Mouse (Mus musculus): ENCODE measurements around the gene Klhl26. TPM values are rescaled to one million over a fixed set of nuclear protein-coding genes. Genes with fewer than 3 reads are reported as not detected.

Gene Klhl26
- polyA plus RNA-seq, 1 experiment from 2014 or later, result 29.6 TPM

DNA sequence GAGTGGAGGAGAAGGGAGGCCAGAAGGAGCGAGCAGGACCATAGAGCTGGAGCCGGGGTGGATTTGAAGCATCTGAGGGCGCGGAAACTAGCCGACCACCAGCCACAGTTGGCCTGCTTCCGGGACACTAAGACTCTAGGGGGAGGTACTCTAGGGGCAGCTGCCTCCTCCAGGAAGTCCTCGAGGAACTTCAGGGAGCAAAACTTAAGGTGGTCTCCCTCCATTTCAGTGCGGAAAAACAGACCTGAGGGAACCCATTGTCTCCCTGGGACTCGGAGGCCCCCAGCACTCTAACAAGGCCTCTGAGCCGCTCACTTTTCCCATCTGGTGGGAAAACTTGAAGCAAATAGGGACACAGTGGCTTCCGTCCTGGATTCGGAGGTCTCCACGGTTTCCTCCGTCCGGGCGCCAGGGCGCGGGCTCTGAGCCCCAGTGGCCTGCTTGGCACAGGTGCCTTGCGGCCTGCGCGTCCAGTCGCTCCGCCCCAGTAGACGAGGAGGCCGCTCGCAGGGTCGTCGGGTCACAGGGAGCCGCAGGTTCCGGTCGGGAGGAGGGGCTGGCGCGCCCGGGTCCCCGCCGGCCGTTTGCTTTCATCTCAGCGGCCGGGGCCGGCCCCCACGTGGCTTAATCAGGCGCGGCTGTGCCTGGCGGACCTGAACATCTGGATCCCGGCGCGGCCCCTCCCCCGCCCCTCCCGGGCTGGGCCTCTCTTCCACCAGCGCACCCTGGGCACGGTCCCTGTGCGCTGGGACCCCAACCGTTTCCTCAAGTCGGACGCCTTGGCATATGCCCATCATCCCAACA is 11.4 kb upstream of the Klhl26 start:
- H3K4me3 ChIP-seq, result peak overlapping the region; percentile 30
- H3K4me1 ChIP-seq, result peaks cover 65% of the 10 kb centered on the region
- no peak for ATAC-seq (ENCODE audit: insufficient number of reproducible peaks, insufficient read depth, low FRiP score, low TSS enrichment)
- H3K27me3 ChIP-seq, result peaks cover 80% of the 10 kb centered on the region
- H3K4me2 ChIP-seq (replicated peaks), result peak overlapping the region; percentile 72
- no peaks in the 10 kb centered on the region for H3K9me3 ChIP-seq
- no peaks in the 10 kb centered on the region for H3K36me3 ChIP-seq
- H3K9ac ChIP-seq, result peak overlapping the region; percentile 17; the same call in 1 of the 2 replicates
- 3% methylated on average over 55 of the region's 55 CpGs for WGBS
- peak overlapping the region; percentile 4; the same call in 1 of the 2 replicates for H3K27ac ChIP-seq

DNA sequence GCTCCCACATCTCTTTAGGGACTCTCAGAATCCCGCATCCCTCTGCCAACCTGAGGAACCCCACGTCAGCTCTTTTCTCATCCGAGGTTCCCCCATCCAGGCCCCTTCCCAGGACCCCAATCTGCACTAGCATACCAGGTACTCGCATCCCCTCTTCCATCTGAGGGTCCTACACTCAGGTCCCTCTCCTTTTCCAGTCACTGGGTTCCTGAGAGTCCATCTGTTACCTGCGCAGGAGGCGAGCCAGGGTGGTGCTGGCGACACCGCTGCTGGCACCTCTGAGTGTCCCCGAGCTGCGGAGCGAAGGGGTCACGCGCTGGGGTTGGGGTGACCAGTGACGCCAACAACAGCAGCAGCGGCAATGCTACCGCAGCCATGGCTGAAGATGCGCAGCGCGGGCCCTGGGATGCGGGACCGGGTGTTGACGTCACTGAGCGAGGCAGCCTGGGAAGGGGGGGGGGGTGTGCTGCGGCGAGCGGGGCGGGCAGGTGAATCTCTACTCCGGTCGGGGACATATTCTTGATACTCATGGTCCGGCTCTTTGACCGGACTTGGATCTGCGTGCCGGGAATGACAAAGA is 10.3 kb upstream of the Klhl26 start, which contains the start of gene Tmem59l:
Gene Tmem59l, minus strand, starts transcription at position 418 of the 580 bp plus-strand sequence.
- 5% methylated on average over 33 of the region's 33 CpGs for WGBS
- Histone ChIP-seq H3K4me2 (replicated peaks) (peak within 1 kb of the TSS; percentile 72), H3K4me1 (peaks cover 55% of the 10 kb centered on the region)

DNA sequence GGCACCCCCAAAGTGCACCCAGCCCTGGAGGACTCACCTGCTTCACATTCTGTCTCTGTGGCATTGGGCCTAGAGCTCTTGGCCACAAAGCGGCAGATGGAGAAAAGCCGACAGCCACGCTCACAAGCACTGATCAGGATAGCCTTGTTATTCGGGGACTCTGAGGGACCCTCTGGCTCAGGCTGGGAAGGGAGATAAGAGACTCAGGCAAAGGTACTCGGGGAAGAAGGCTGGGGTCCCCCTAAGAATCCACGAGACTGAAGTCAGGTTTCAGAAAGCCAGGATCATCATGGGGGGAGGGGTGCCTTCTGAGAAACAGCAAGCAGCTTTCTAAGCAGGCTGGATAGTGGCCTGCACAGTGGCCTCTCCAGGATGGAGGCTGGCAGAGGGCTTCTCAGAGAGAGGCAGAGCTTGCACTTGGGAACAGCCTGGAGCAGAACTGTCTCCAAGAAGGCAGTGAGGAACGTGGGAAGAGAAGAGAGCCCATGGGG is 9.5 kb upstream of the Klhl26 start:
- 42% methylated on average over 7 of the region's 7 CpGs for WGBS
- Histone ChIP-seq H3K27me3 (peaks cover 65% of the 10 kb centered on the region), H3K4me1 (peaks cover 47% of the 10 kb centered on the region), H3K4me3 (no peak overlapping the region), H3K9ac (no peak overlapping the region), H3K36me3 (no peaks in the 10 kb centered on the region), H3K9me3 (no peaks in the 10 kb centered on the region), H3K27ac (no peak overlapping the region), H3K4me2 (replicated peaks) (0 out of 2 replicates have a peak overlapping the region, but pooled peaks have one; percentile 72)
- no peak for ATAC-seq (ENCODE audit: insufficient number of reproducible peaks, insufficient read depth, low FRiP score, low TSS enrichment)

More for the DNA sequence above, 10.3 kb upstream of the Klhl26 start, which contains the start of gene Tmem59l:
- H3K9ac ChIP-seq, result peak within 1 kb of the TSS; percentile 38
- peak within 1 kb of the TSS; percentile 39 for H3K4me3 ChIP-seq
- no peak for ATAC-seq (ENCODE audit: insufficient number of reproducible peaks, insufficient read depth, low FRiP score, low TSS enrichment)
- H3K27ac ChIP-seq, result peak within 1 kb of the TSS; percentile 4; the same call in 1 of the 2 replicates
- no peaks in the 10 kb centered on the region for H3K36me3 ChIP-seq
- H3K9me3 ChIP-seq, result no peaks in the 10 kb centered on the region
- H3K27me3 ChIP-seq, result peaks cover 72% of the 10 kb centered on the region

DNA sequence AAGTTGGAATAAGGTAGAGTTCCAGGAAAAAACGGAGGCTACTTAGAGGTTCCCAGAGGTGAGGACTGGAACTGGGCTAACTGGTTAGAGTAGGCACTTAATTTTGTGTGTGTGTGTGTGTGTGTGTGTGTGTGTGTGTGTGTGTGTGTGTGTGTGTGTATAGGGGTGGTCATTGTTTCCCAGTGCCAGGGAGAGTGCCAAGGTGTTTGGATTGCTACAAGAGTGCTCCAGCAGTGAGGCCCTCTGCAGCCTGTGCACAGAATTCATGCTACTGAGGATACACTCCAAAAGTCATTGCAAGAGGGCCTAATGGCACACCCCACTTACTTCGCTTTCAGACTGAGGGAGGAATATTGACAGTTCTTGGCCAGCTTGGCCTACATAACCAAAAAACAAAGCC is 6.2 kb upstream of the Klhl26 start:
- ATAC-seq (ENCODE audit: insufficient number of reproducible peaks, insufficient read depth, low FRiP score, low TSS enrichment), result no peak
- no peaks in the 10 kb centered on the region for H3K36me3 ChIP-seq
- peaks cover 32% of the 10 kb centered on the region for H3K27me3 ChIP-seq
- H3K9ac ChIP-seq, result no peak overlapping the region
- H3K4me1 ChIP-seq, result peaks cover 18% of the 10 kb centered on the region
- H3K27ac ChIP-seq, result no peak overlapping the region
- H3K4me2 ChIP-seq (replicated peaks), result no peak overlapping the region
- WGBS, result 61% methylated on average over 2 of the region's 2 CpGs
- H3K4me3 ChIP-seq, result no peak overlapping the region
- H3K9me3 ChIP-seq, result no peaks in the 10 kb centered on the region

DNA sequence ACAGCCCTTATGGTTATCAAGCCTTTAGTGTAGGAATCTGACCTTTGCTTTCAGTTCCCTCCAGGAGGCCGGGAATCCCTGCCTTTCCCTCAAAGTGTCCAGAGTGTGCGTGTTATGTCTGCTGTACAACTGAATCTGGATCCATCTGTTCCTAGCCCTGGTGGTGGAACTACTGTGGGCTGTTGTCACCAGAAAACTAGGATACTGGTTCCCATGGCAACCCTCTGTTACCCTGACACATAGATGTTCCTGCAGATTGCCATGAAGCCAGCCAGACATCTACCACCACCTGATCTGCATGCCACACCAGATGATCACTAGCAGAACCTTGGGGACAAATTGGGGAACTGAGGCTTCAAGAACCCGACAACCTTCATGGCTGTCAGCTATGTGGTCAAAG is 5.1 kb upstream of the Klhl26 start:
- Histone ChIP-seq H3K4me3 (no peak overlapping the region), H3K4me1 (peaks cover 18% of the 10 kb centered on the region), H3K9ac (no peak overlapping the region), H3K27me3 (peaks cover 22% of the 10 kb centered on the region), H3K9me3 (no peaks in the 10 kb centered on the region), H3K36me3 (no peaks in the 10 kb centered on the region), H3K4me2 (replicated peaks) (no peak overlapping the region), H3K27ac (no peak overlapping the region)
- WGBS, result 77% methylated on average over 3 of the region's 3 CpGs
- ATAC-seq (ENCODE audit: insufficient number of reproducible peaks, insufficient read depth, low FRiP score, low TSS enrichment), result no peak

DNA sequence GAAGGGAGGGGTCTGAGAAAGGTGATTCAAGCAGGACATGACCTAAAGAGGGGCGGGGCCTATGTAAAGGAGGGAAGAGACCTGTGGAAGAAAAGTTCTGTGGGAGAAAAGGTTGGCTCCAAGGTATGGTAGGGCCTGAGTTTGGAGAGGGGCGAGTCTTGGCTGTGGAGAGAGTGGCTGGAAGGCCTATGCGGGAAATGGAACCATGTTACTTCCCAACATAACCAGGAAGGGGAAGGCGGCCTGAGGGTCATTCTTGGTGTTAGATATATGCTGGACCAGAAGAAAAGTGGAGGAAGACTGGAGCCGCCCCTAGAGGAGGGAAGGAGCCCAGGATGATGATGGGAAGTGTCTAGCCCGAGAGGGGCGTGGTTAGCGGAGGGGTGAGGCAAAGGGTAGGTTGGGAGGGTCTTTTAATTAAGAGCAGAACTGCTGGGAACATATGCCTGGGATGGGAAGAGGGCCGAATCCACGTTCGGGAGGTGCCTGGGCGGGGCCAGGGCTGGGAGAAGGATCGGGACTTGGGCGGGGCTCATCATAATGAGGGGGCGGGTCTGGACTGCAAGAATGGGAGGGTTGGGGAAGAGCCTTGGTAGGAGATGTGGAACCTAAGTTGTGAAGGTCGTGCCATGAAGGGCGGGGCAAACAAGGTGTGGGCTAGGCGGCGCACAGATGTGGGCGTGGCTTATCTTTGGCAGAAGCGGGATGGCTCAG is 658 bp upstream of the Klhl26 start:
- peak overlapping the region; percentile 16; the same call in 1 of the 2 replicates for H3K9ac ChIP-seq
- peak; percentile 65 for ATAC-seq (ENCODE audit: insufficient number of reproducible peaks, insufficient read depth, low FRiP score, low TSS enrichment)
- H3K4me3 ChIP-seq, result peak overlapping the region; percentile 63
- 2% methylated on average over 21 of the region's 21 CpGs for WGBS
- 0 out of 2 replicates have a peak overlapping the region, but pooled peaks have one; percentile 0 for H3K27ac ChIP-seq
- H3K36me3 ChIP-seq, result no peaks in the 10 kb centered on the region
- peak overlapping the region; percentile 75 for H3K4me2 ChIP-seq (replicated peaks)
- no peaks in the 10 kb centered on the region for H3K9me3 ChIP-seq
- H3K4me1 ChIP-seq, result peaks cover 19% of the 10 kb centered on the region
- H3K27me3 ChIP-seq, result 0 out of 2 replicates have a peak, but pooled peaks cover 2% of the 10 kb centered on the region

DNA sequence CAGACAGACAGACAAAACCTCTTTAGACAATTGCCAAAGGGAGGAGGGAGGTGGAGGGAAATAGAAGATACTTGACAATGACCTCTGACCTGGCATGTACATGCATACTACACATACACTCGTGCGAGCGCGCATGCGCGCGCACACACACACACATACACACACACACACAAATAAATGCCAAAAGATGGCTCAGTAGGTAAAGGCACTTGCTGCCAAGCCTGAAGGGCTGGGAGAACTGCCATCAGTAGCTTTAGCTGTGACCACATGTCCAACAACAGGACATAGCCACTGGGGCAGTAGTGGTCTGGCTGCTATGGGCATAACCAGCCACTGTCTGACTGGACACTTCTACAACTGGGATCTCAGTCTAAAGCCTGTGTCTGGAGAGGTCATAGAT is 4.9 kb downstream of the Klhl26 start:
- Histone ChIP-seq H3K9ac (no peak overlapping the region), H3K9me3 (no peaks in the 10 kb centered on the region), H3K4me1 (peaks cover 23% of the 10 kb centered on the region), H3K4me2 (replicated peaks) (no peak overlapping the region), H3K36me3 (0 out of 2 replicates have a peak, but pooled peaks cover 2% of the 10 kb centered on the region), H3K27me3 (no peaks in the 10 kb centered on the region), H3K27ac (no peak overlapping the region), H3K4me3 (no peak overlapping the region)
- WGBS, result 94% methylated on average over 7 of the region's 7 CpGs
- no peak for ATAC-seq (ENCODE audit: insufficient number of reproducible peaks, insufficient read depth, low FRiP score, low TSS enrichment)

DNA sequence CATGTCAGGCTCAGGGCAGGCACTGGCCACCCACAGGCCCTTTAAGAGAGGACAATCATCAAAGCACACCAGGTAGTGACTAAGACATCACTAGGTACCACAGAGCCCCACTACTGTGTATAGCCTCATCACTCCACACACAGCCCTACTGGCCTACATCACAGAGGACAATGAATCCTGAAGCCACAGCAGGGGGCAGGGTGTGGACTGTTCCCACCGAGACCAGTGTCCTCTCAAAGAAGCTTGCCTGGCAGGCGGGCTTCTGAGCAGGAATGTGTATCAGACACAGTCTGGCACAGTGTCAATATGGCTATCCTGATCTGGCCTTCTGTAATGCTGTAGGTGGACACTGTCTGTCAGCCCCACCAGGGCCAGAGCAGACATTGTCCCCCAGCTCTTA is 6.8 kb downstream of the Klhl26 start:
- Histone ChIP-seq H3K4me2 (replicated peaks) (no peak overlapping the region), H3K4me3 (no peak overlapping the region), H3K9ac (no peak overlapping the region), H3K4me1 (peaks cover 18% of the 10 kb centered on the region), H3K27me3 (no peaks in the 10 kb centered on the region), H3K36me3 (peaks cover 11% of the 10 kb centered on the region; the same call in 1 of the 2 replicates), H3K27ac (no peak overlapping the region), H3K9me3 (no peaks in the 10 kb centered on the region)
- 75% methylated on average over 2 of the region's 2 CpGs for WGBS
- no peak for ATAC-seq (ENCODE audit: insufficient number of reproducible peaks, insufficient read depth, low FRiP score, low TSS enrichment)

DNA sequence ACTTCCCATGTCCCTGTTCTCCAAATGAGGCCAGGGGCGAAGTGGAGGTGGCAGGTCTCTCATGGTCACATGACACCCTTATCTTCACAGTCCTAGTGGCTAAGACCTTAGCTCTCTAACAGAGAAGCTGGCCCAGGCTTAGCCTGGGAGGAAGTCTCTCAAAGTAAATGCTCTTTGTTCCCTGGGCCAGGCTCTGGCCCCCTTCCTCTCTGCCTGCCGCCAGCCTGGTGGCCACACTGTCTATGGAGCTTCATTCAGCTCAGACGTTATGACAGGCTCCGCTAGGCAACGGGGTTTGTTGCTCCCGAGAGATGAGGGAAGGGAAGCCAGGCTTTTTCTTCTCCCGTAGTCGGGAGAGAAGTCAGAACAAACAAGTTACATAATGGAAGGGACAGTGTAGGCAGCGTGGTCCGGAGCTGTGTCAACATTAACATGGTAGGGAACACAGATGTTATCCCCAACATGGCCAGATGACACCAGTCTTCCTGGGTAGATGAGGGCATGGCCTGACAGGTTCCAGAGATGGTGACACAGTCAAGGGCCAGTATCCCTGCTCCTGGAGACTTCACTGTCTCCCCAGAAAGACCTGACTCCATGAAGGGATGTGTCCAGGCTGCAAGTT is 7.4 kb downstream of the Klhl26 start:
- ATAC-seq (ENCODE audit: insufficient number of reproducible peaks, insufficient read depth, low FRiP score, low TSS enrichment), result no peak
- WGBS, result 63% methylated on average over 10 of the region's 10 CpGs
- no peak overlapping the region for H3K9ac ChIP-seq

DNA sequence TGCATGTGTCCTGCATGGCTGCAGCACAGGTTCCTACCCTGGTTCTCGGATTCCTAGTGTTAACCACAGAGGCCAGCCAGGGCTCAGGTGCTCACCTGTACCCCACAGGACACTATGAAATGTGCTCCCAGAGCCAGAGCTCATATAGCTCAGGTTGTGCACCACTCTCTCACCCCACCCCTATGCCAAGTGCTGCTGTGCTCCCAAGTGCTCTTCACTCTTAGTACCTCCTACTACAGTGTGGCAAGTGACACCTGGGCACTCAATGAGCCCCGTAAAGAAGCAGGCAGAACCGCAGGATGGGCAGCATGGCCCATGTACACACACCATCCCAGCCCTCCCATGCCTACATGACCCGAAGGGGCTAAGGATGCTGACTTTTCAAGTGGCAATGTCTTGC is 8.0 kb downstream of the Klhl26 start:
- H3K36me3 ChIP-seq, result peaks cover 11% of the 10 kb centered on the region; the same call in 1 of the 2 replicates
- H3K27me3 ChIP-seq, result no peaks in the 10 kb centered on the region
- 88% methylated on average over 4 of the region's 4 CpGs for WGBS
- no peak overlapping the region for H3K4me3 ChIP-seq
- H3K9ac ChIP-seq, result no peak overlapping the region
- no peak overlapping the region for H3K4me2 ChIP-seq (replicated peaks)
- peaks cover 18% of the 10 kb centered on the region for H3K4me1 ChIP-seq
- ATAC-seq (ENCODE audit: insufficient number of reproducible peaks, insufficient read depth, low FRiP score, low TSS enrichment), result no peak
- H3K9me3 ChIP-seq, result no peaks in the 10 kb centered on the region
- H3K27ac ChIP-seq, result no peak overlapping the region

More for the DNA sequence above, 7.4 kb downstream of the Klhl26 start:
- Histone ChIP-seq H3K4me3 (no peak overlapping the region), H3K4me2 (replicated peaks) (no peak overlapping the region), H3K36me3 (peaks cover 11% of the 10 kb centered on the region; the same call in 1 of the 2 replicates), H3K4me1 (peaks cover 18% of the 10 kb centered on the region), H3K27me3 (no peaks in the 10 kb centered on the region), H3K27ac (no peak overlapping the region), H3K9me3 (no peaks in the 10 kb centered on the region)

DNA sequence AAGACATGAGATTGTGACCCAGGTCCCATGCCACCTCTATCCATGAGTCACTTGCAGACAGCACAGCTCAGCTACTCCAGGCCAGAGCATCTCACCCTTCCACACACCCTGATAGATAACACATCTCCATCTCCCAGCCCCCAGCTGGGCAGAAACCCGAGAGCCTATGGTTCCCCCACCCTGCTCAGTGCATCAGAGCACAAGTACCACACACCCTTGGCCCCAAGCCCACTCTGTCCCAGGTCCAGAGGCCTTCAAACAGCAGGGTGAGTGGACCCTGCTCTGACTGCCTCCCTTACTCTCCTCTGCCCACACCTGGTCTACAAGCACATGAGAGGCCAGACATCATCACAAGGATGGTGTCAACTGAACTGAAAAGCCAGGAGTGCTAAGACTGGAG is 8.9 kb downstream of the Klhl26 start:
- Histone ChIP-seq H3K27ac (no peak overlapping the region), H3K4me1 (peaks cover 18% of the 10 kb centered on the region), H3K4me2 (replicated peaks) (no peak overlapping the region), H3K4me3 (no peak overlapping the region), H3K27me3 (no peaks in the 10 kb centered on the region), H3K36me3 (peaks cover 11% of the 10 kb centered on the region; the same call in 1 of the 2 replicates), H3K9ac (no peak overlapping the region), H3K9me3 (no peaks in the 10 kb centered on the region)
- WGBS, result 65% methylated on average over 1 of the region's 1 CpGs
- ATAC-seq (ENCODE audit: insufficient number of reproducible peaks, insufficient read depth, low FRiP score, low TSS enrichment), result no peak

All from embryonic facial prominence, embryonic 12.5 days (tissue).